Mouse (Mus musculus): ENCODE results near the gene Lin7a.

DNA sequence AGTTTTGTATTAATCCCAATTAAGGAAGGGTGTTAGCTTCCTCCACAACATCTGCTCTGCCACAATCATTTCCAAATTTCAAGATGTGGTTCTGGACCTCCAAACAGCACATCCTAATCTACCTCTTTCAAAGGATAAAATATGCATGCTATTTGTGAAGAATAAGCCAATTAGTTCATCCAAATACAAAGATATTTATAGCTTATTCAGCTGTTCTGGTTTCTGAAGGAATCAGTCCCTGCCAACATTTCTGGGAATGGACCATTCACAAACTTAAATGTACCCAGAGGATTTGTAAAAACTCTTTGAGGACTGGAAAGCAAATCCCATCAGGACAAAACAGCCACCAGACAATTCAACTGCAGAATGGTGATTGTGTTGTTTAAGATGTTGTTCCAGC lies 87.8 kb downstream of the Lin7a start:
- no peak for TF ChIP-seq TCF12 (IDR thresholded peaks at IDR 0.05; ENCODE audit: low read depth, low read length)
- no peak for TF ChIP-seq CTCF (conservative IDR thresholded peaks at IDR 0.05 in 1 of 2, IDR thresholded peaks at IDR 0.05 in 1 of 2; ENCODE audit: low read depth in 2 of 2, low read length in 2 of 2)
- TF ChIP-seq POLR2A (IDR thresholded peaks at IDR 0.05; ENCODE audit: low read depth, low read length), result no peak
